Mouse (Mus musculus) kidney, embryonic 16.5 days (tissue): ENCODE data around the gene Olfr450. TPM values are rescaled to one million over a fixed set of nuclear protein-coding genes. Genes with fewer than 3 reads are reported as not detected.

ENCODE experiments used
- polyA plus RNA-seq: library from polyadenylated mRNA; unstranded; fragments of >200 nt; fragmentation: Nextera tagmentation; extraction: Ambion mirVana; gene quantifications from 2 replicates; pipeline ENCODE4 v1.2.1, GENCODE M21; 2015

Olfr450 gene
- polyA plus RNA-seq, 1 experiment from 2014 or later: not detected

Other genes starting within 250 kb of the Olfr450 start
- gene Tcaf3, start 214.2 kb upstream of the Olfr450 start, polyA plus RNA-seq: not detected in 2 replicates
- 6.1 and 7.0 TPM in 2 replicates for gene Tcaf2, start 166.7 kb upstream of the Olfr450 start, polyA plus RNA-seq
- gene Tcaf1, start 101.9 kb upstream of the Olfr450 start, polyA plus RNA-seq: 86.4 and 95.8 TPM in 2 replicates
- gene Olfr453, start 72.6 kb upstream of the Olfr450 start, polyA plus RNA-seq: not detected in 2 replicates
- gene Olfr38, start 55.5 kb upstream of the Olfr450 start, polyA plus RNA-seq: not detected in 2 replicates
- gene Olfr452, start 26.8 kb upstream of the Olfr450 start, polyA plus RNA-seq: not detected in 2 replicates
- gene Olfr449, start 22.4 kb downstream of the Olfr450 start, polyA plus RNA-seq: not detected in 2 replicates
- gene Olfr448, start 78.5 kb downstream of the Olfr450 start, polyA plus RNA-seq: not detected in 2 replicates
- not detected in 2 replicates for gene Olfr447, start 96.9 kb downstream of the Olfr450 start, polyA plus RNA-seq
- gene Olfr446, start 109.4 kb downstream of the Olfr450 start, polyA plus RNA-seq: not detected in 2 replicates
- gene Olfr444, start 137.1 kb downstream of the Olfr450 start, polyA plus RNA-seq: not detected in 2 replicates